Mouse (Mus musculus) liver, postnatal 0 days (tissue): ENCODE data around the gene Maff. TPM values are rescaled to one million over a fixed set of nuclear protein-coding genes. Genes with fewer than 3 reads are reported as not detected.

Source experiments
- ATAC-seq: fragments of 200-750 bp; cut with Nextera tagmentation; 2 replicates; pipeline ENCODE4 v1.8.0; 2017; ENCODE audit warnings: mild to moderate bottlenecking, moderate library complexity
- DNase-seq: peaks from one replicate; pipeline ENCODE4 v3.0.0-alpha.2; 2016
- H3K27ac ChIP-seq: fragments of 300-500 bp; sonication (generic); 2 replicates; pipeline ENCODE4 v1.5.1; 2014; ENCODE audit warnings: antibody characterized with exemption, moderate library complexity, mild to moderate bottlenecking, low read depth
- H3K27me3 ChIP-seq: fragments of 300-500 bp; sonication (generic); 2 replicates; pipeline ENCODE4 v1.6.1; 2014; ENCODE audit warnings: low read length, control low read depth, mixed read lengths; ENCODE audit not compliant: insufficient read depth
- H3K36me3 ChIP-seq: fragments of 300-500 bp; sonication (generic); replicated peaks from 2 replicates; pipeline ENCODE4 v1.6.1; 2014; ENCODE audit warnings: mild to moderate bottlenecking, control low read depth, low read length, moderate library complexity, mixed read lengths; ENCODE audit not compliant: insufficient read depth
- H3K4me1 ChIP-seq: fragments of 300-500 bp; sonication (generic); 2 replicates; pipeline ENCODE4 v1.6.1; 2014; ENCODE audit warnings: antibody characterized with exemption, mild to moderate bottlenecking, control low read depth; ENCODE audit not compliant: insufficient read depth
- H3K4me2 ChIP-seq: fragments of 300-500 bp; sonication (generic); 2 replicates; pipeline ENCODE4 v1.6.1; 2014; ENCODE audit warnings: low read depth, mild to moderate bottlenecking, low read length, moderate library complexity, mixed read lengths
- H3K4me3 ChIP-seq: fragments of 300-500 bp; sonication (generic); 2 replicates; pipeline ENCODE4 v1.5.1; 2014; ENCODE audit warnings: low read depth, low read length
- H3K9ac ChIP-seq: fragments of 300-500 bp; sonication (generic); replicated peaks from 2 replicates; pipeline ENCODE4 v1.6.1; 2014; ENCODE audit warnings: mild to moderate bottlenecking, moderate library complexity
- H3K9me3 ChIP-seq: fragments of 300-500 bp; sonication (generic); 2 replicates; pipeline ENCODE4 v1.6.1; 2016; ENCODE audit warnings: mild to moderate bottlenecking, control low read depth, low read length, mixed read lengths
- CTCF ChIP-seq: sonication (generic); IDR thresholded peaks from 2 replicates; pipeline ENCODE4 v1.5.1; 2016; ENCODE audit warnings: antibody characterized with exemption, low read depth
- EP300 ChIP-seq: IDR thresholded peaks from 2 replicates; pipeline ENCODE4 v1.6.1; 2016; ENCODE audit warnings: antibody characterized with exemption, low read depth, mild to moderate bottlenecking
- WGBS: fragments of 180-500 bp; shearing (Covaris S2); extraction: QIAGEN DNeasy Blood & Tissue Kit; methylation state at CpG from one replicate; pipeline ENCODE4 v1.1.7; 2014; ENCODE audit not compliant: insufficient replicate concordance; 5-methylcytosine and 5-hydroxymethylcytosine counted together
- polyA plus RNA-seq: library from polyadenylated mRNA; unstranded; fragments of >200 nt; fragmentation: Nextera tagmentation; extraction: Ambion mirVana; gene quantifications from 2 replicates; pipeline ENCODE4 v1.2.1, GENCODE M21; 2015

The Maff gene
- polyA plus RNA-seq, 1 experiment from 2014 or later = 1.1 TPM

GRCm38 (mm10) chr15:79387611-79388010, 41.2 kb downstream of the Maff start:
- H3K9me3 ChIP-seq = no peaks in the 10 kb centered on the region
- ATAC-seq (no peak), DNase-seq (no peak)
- no peaks in the 10 kb centered on the region for H3K27me3 ChIP-seq
- H3K9ac ChIP-seq = no peak overlapping the region
- H3K36me3 ChIP-seq = no peaks in the 10 kb centered on the region
- TF ChIP-seq EP300 (no peak), CTCF (no peak)
- H3K27ac ChIP-seq = peak overlapping the region; percentile 69
- H3K4me3 ChIP-seq = no peak overlapping the region
- H3K4me2 ChIP-seq = no peak overlapping the region
- 45% methylated on average over 7 of the region's 7 CpGs for WGBS
- peaks cover 50% of the 10 kb centered on the region for H3K4me1 ChIP-seq

DNA sequence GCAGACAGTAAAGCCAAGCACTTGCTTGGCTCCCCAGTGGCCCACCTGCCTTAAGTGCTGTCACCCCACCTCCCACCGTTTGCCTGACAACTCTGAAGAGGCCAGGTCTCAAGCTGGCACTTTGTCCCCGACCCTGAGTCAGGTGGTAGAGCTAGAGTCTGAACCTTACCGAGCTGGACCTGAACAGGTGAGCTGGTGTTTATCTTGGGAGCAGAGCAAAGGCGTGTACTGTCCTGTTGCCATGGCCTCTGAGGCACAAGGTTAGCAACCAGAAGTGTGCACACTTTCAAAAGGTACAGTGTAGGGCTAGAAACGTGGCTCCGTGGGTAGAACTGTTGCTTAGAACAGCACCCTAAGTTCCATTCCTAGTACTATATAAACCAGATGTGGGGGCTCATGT, 41.8 kb downstream of the Maff start:
- Histone ChIP-seq H3K4me2 (no peak overlapping the region), H3K4me3 (no peak overlapping the region), H3K4me1 (peaks cover 56% of the 10 kb centered on the region), H3K36me3 (no peaks in the 10 kb centered on the region), H3K27ac (peak overlapping the region; percentile 69), H3K9ac (no peak overlapping the region), H3K9me3 (no peaks in the 10 kb centered on the region), H3K27me3 (no peaks in the 10 kb centered on the region)
- TF ChIP-seq EP300 (no peak), CTCF (no peak)
- ATAC-seq (peak; percentile 68), DNase-seq (no peak)
- WGBS = 63% methylated on average over 6 of the region's 6 CpGs

- TF ChIP-seq CTCF (no peak), EP300 (peak; percentile 77; the same call in 1 of the 2 replicates)
- Histone ChIP-seq H3K4me3 (no peak overlapping the region), H3K36me3 (no peaks in the 10 kb centered on the region), H3K9me3 (no peaks in the 10 kb centered on the region), H3K27me3 (no peaks in the 10 kb centered on the region), H3K4me2 (no peak overlapping the region), H3K4me1 (peaks cover 64% of the 10 kb centered on the region), H3K27ac (peak overlapping the region; percentile 69), H3K9ac (no peak overlapping the region)
- WGBS = 47% methylated on average over 6 of the region's 6 CpGs
- DNase-seq (peak; percentile 67), ATAC-seq (peak; percentile 77)
Observed at GRCm38 (mm10) chr15:79390434-79390833, 44.0 kb downstream of the Maff start.

- no peak for TF ChIP-seq CTCF
- TF ChIP-seq EP300 = no peak
- H3K4me3 ChIP-seq = no peak overlapping the region
- 48% methylated on average over 7 of the region's 7 CpGs for WGBS
- H3K36me3 ChIP-seq = no peaks in the 10 kb centered on the region
- peaks cover 64% of the 10 kb centered on the region for H3K4me1 ChIP-seq
- H3K27ac ChIP-seq = peak overlapping the region; percentile 66
- peak; percentile 37 for DNase-seq
- no peak overlapping the region for H3K9ac ChIP-seq
- H3K4me2 ChIP-seq = no peak overlapping the region
- peak; percentile 9; the same call in 1 of the 2 replicates for ATAC-seq
- H3K27me3 ChIP-seq = no peaks in the 10 kb centered on the region
- H3K9me3 ChIP-seq = no peaks in the 10 kb centered on the region
Observed at GRCm38 (mm10) chr15:79391447-79392093, 45.1 kb downstream of the Maff start.

DNA sequence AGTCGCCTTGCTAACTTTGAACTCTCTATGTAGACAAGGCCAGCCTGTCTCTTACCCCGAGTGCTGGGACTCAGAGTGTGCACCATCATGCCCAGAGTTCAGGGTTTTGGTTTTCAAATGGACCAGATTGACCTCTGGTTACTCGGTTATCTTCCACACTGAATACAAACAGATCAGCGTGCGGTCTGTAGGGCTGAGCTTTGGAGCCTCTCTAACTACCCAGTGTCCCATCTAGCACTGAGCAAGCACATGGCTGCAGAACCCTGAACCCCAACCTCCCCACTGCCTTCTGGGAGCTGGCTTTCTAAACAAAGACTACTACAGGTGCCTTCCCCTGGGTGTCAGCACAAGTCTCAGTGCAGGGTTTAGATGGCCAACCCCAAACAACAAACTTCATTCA, 46.1 kb downstream of the Maff start:
- Histone ChIP-seq H3K4me1 (peaks cover 60% of the 10 kb centered on the region), H3K9ac (no peak overlapping the region), H3K27me3 (no peaks in the 10 kb centered on the region), H3K4me3 (no peak overlapping the region), H3K4me2 (no peak overlapping the region), H3K36me3 (no peaks in the 10 kb centered on the region), H3K27ac (peak overlapping the region; percentile 66), H3K9me3 (no peaks in the 10 kb centered on the region)
- 61% methylated on average over 5 of the region's 5 CpGs for WGBS
- ATAC-seq = no peak
- no peak for DNase-seq
- TF ChIP-seq EP300 (no peak), CTCF (no peak)

DNA sequence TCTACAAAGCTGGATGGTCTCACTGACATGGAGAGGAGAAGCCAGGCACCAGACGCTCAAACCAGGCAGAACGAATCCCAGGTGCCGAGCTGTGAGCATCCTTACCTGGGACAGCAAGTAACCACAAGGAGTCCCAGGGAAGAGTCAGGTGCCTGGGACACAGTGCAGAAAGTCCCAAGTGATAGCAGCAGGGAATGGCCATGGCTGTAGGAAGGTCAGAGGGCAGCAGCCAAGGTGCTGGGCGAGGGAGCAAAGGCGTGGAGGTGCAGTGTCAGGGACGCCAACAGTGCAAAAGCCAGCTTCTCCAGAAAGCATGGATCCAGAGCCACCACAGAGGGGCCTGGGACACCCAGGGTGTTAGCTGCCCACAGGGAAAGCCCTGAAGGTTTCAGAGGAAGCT, 46.7 kb downstream of the Maff start:
- H3K27ac ChIP-seq = peak overlapping the region; percentile 66; the same call in 1 of the 2 replicates
- H3K9me3 ChIP-seq = no peaks in the 10 kb centered on the region
- no peaks in the 10 kb centered on the region for H3K27me3 ChIP-seq
- no peaks in the 10 kb centered on the region for H3K36me3 ChIP-seq
- peaks cover 54% of the 10 kb centered on the region for H3K4me1 ChIP-seq
- no peak for ATAC-seq
- H3K4me2 ChIP-seq = no peak overlapping the region
- no peak for DNase-seq
- H3K4me3 ChIP-seq = no peak overlapping the region
- H3K9ac ChIP-seq = no peak overlapping the region
- 77% methylated on average over 6 of the region's 6 CpGs for WGBS
- TF ChIP-seq CTCF (no peak), EP300 (no peak)
